Comparison of ENCODE assay signal across 14 mouse cellular contexts in genomic region chr2:167275856-167276255, GRCm38 (mm10). TPM values are rescaled to one million over a fixed set of nuclear protein-coding genes. Genes with fewer than 3 reads are reported as not detected.
A peak's percentile ranks its signal among the peaks of the same experiment; 100 is the strongest.
DNase-seq lines count a peak whose midpoint lies in the region; ATAC-seq lines count a peak whose summit lies in the region.
"Had no signal": no experiment of that assay in that cellular context is flagged by ENCODE, and none has a peak within 500 bp of the region (broad histone marks: within the 10 kb centered on the region; RNA-seq: fewer than 3 reads in every experiment).

No protein-coding gene starts in this region.

- no peaks in the 10 kb centered on the region for H3K36me3 ChIP-seq in forebrain, embryonic 10.5 days (replicated peaks)
- H3K36me3 ChIP-seq: intestine, embryonic 15.5 days; limb, embryonic 12.5 days; midbrain, embryonic 10.5 days had no signal

- DNase-seq in frontal cortex, postnatal 10 days (ENCODE audit: low spot score in 2 of 2), result peak; percentile 2
- no peak for DNase-seq in frontal cortex, postnatal 36 days (ENCODE audit: low spot score in 2 of 2)
- DNase-seq in layer of hippocampus, adult 8-10 months (ENCODE audit: low spot score in 2 of 2), result peak; percentile 0 to 3
- DNase-seq in layer of hippocampus, adult 11-12 months (ENCODE audit: low spot score), result no peak
- peak; percentile 2 for DNase-seq in thymus, postnatal 4 days
- no peak for DNase-seq in thymus, postnatal 25 days
- DNase-seq in forebrain, embryonic 10.5 days (ENCODE audit: extremely low spot score, low spot score), result no peak
- DNase-seq: liver, postnatal 0 days had no signal

- H3K9me3 ChIP-seq in forebrain, embryonic 10.5 days, result no peaks in the 10 kb centered on the region
- H3K9me3 ChIP-seq: intestine, embryonic 15.5 days; limb, embryonic 12.5 days; midbrain, embryonic 10.5 days had no signal

- ATAC-seq in megakaryocyte, adult 5-6 weeks (ENCODE audit: poor library complexity, severe bottlenecking), result no peak
- ATAC-seq: intestine, embryonic 15.5 days; liver, postnatal 0 days had no signal

- no peaks in the 10 kb centered on the region for H3K27me3 ChIP-seq in forebrain, embryonic 10.5 days (ENCODE audit: poor library complexity, severe bottlenecking)

- no peak overlapping the region for H3K27ac ChIP-seq in forebrain, embryonic 10.5 days
- H3K27ac ChIP-seq: intestine, embryonic 15.5 days; limb, embryonic 12.5 days; midbrain, embryonic 10.5 days had no signal

- 89% methylated on average over 10 of the region's 10 CpGs for WGBS in forebrain, embryonic 10.5 days

- H3K4me3 ChIP-seq in forebrain, embryonic 10.5 days, result no peak overlapping the region
- H3K4me3 ChIP-seq: intestine, embryonic 15.5 days; limb, embryonic 12.5 days; midbrain, embryonic 10.5 days; myocyte had no signal

- peaks cover 6% of the 10 kb centered on the region for H3K4me1 ChIP-seq in forebrain, embryonic 10.5 days
- H3K4me1 ChIP-seq: limb, embryonic 12.5 days had no signal

RNA-seq across cellular contexts. Expression of gene Ptgis, which starts 35.5 kb away (rescaled TPM):
- total RNA-seq in layer of hippocampus, adult 8-10 months (2022), result 1 to 10 TPM; 1.7 to 2.2 (median 1.7) TPM
- not detected in 2 replicates for total RNA-seq in megakaryocyte, adult 5-6 weeks (2015)
- not detected in 2 replicates for total RNA-seq in megakaryocyte, adult 5-6 weeks (2017)
- polyA plus RNA-seq in forebrain, embryonic 10.5 days (2016; fragmentation: Nextera tagmentation; extraction: Ambion mirVana), result 13.5 and 13.7 TPM in 2 replicates
- total RNA-seq: hematopoietic stem cell, adult 5-6 weeks had no signal

Comparison
In these comparisons a context has a peak if more than half of its experiments do, and no peak if none do; other contexts are left out.
1. DNase-seq: peak in frontal cortex, postnatal 10 days (2 of 2), layer of hippocampus, adult 8-10 months (2 of 2) and thymus, postnatal 4 days (single experiment); none in frontal cortex, postnatal 36 days (0 of 2), layer of hippocampus, adult 11-12 months (single experiment), thymus, postnatal 25 days (single experiment) and forebrain, embryonic 10.5 days (single experiment).